Mouse (Mus musculus) kidney, postnatal 0 days (tissue): ENCODE results near the gene Gm9833. TPM values are rescaled to one million over a fixed set of nuclear protein-coding genes. Genes with fewer than 3 reads are reported as not detected.

Experiments
- ATAC-seq: fragments of 200-750 bp; cut with Nextera tagmentation; replicated peaks from 2 replicates; pipeline ENCODE4 v1.8.0; 2017; ENCODE audit warnings: low read depth, moderate number of reproducible peaks, moderate TSS enrichment, moderate library complexity; ENCODE audit not compliant: low FRiP score
- DNase-seq: peaks from one replicate; pipeline ENCODE4 v3.0.0-alpha.2; 2016; ENCODE audit warnings: low spot score
- H3K27ac ChIP-seq: fragments of 300-500 bp; sonication (generic); 2 replicates; pipeline ENCODE4 v1.5.1; 2014; ENCODE audit warnings: mild to moderate bottlenecking
- H3K27me3 ChIP-seq: fragments of 300-500 bp; sonication (generic); 2 replicates; pipeline ENCODE4 v1.6.1; 2014; ENCODE audit warnings: low read length, mixed read lengths; ENCODE audit not compliant: insufficient read depth
- H3K36me3 ChIP-seq: fragments of 300-500 bp; sonication (generic); 2 replicates; pipeline ENCODE4 v1.6.1; 2014; ENCODE audit warnings: low read length, mixed read lengths; ENCODE audit not compliant: insufficient read depth
- H3K4me1 ChIP-seq: fragments of 300-500 bp; sonication (generic); replicated peaks from 2 replicates; pipeline ENCODE4 v1.6.1; 2014; ENCODE audit warnings: antibody characterized with exemption, low read length, mixed read lengths; ENCODE audit not compliant: insufficient read depth
- H3K4me2 ChIP-seq: fragments of 300-500 bp; sonication (generic); 2 replicates; pipeline ENCODE4 v1.6.1; 2014; ENCODE audit warnings: mild to moderate bottlenecking, low read length, moderate library complexity, mixed read lengths
- H3K4me3 ChIP-seq: fragments of 300-500 bp; sonication (generic); replicated peaks from 2 replicates; pipeline ENCODE4 v1.5.1; 2014; ENCODE audit warnings: low read depth, low read length
- H3K9ac ChIP-seq: fragments of 300-500 bp; sonication (generic); 2 replicates; pipeline ENCODE4 v1.6.1; 2014; ENCODE audit warnings: low read depth, low read length
- H3K9me3 ChIP-seq: fragments of 300-500 bp; sonication (generic); replicated peaks from 2 replicates; pipeline ENCODE4 v1.6.1; 2016; ENCODE audit warnings: low read length, inconsistent platforms, mixed read lengths
- CTCF ChIP-seq: IDR thresholded peaks from 2 replicates; pipeline ENCODE4 v1.5.1; 2016; ENCODE audit warnings: antibody characterized with exemption, low read depth, mild to moderate bottlenecking, moderate library complexity
- WGBS: fragments of 180-500 bp; shearing (Covaris S2); extraction: QIAGEN DNeasy Blood & Tissue Kit; methylation state at CpG from one replicate; pipeline ENCODE4 v1.1.7; 2014; 5-methylcytosine and 5-hydroxymethylcytosine counted together
- polyA plus RNA-seq: library from polyadenylated mRNA; unstranded; fragments of >200 nt; fragmentation: Nextera tagmentation; extraction: Ambion mirVana; gene quantifications from 2 replicates; pipeline ENCODE4 v1.2.1, GENCODE M21; 2015

Gm9833 gene
- polyA plus RNA-seq, 1 experiment from 2014 or later = 2.6 TPM

GRCm38 (mm10) chr3:10116531-10116930 lies 28.6 kb downstream of the Gm9833 start:
- no peak overlapping the region for H3K9ac ChIP-seq

GRCm38 (mm10) chr3:10121232-10121631 lies 33.3 kb downstream of the Gm9833 start:
- no peak for DNase-seq
- no peak overlapping the region for H3K27ac ChIP-seq
- no peak for TF ChIP-seq CTCF
- no peak overlapping the region for H3K9ac ChIP-seq
- no peaks in the 10 kb centered on the region for H3K9me3 ChIP-seq
- ATAC-seq = no peak
- no peak overlapping the region for H3K4me3 ChIP-seq
- H3K4me1 ChIP-seq = no peaks in the 10 kb centered on the region
- 81% methylated on average over 9 of the region's 9 CpGs for WGBS
- H3K4me2 ChIP-seq = no peak overlapping the region
- H3K36me3 ChIP-seq = no peaks in the 10 kb centered on the region
- H3K27me3 ChIP-seq = no peaks in the 10 kb centered on the region

More at GRCm38 (mm10) chr3:10116531-10116930, 28.6 kb downstream of the Gm9833 start:
- no peaks in the 10 kb centered on the region for H3K27me3 ChIP-seq
- no peaks in the 10 kb centered on the region for H3K4me1 ChIP-seq
- no peaks in the 10 kb centered on the region for H3K36me3 ChIP-seq
- 96% methylated on average over 12 of the region's 12 CpGs for WGBS
- H3K4me2 ChIP-seq = no peak overlapping the region
- DNase-seq (no peak), ATAC-seq (no peak)
- no peaks in the 10 kb centered on the region for H3K9me3 ChIP-seq
- TF ChIP-seq CTCF = no peak
- no peak overlapping the region for H3K27ac ChIP-seq
- no peak overlapping the region for H3K4me3 ChIP-seq

- no peak for ATAC-seq
- 77% methylated on average over 6 of the region's 6 CpGs for WGBS
Observed at GRCm38 (mm10) chr3:10121956-10122739, 34.2 kb downstream of the Gm9833 start.

GRCm38 (mm10) chr3:10123615-10124014 lies 35.7 kb downstream of the Gm9833 start:
- TF ChIP-seq CTCF = no peak
- ATAC-seq (no peak), DNase-seq (no peak)
- WGBS = 69% methylated on average over 1 of the region's 1 CpGs
- Histone ChIP-seq H3K9me3 (no peaks in the 10 kb centered on the region), H3K4me2 (no peak overlapping the region), H3K4me3 (no peak overlapping the region), H3K4me1 (no peaks in the 10 kb centered on the region), H3K27ac (no peak overlapping the region), H3K36me3 (no peaks in the 10 kb centered on the region), H3K9ac (no peak overlapping the region), H3K27me3 (no peaks in the 10 kb centered on the region)

More at GRCm38 (mm10) chr3:10121956-10122739, 34.2 kb downstream of the Gm9833 start:
- Histone ChIP-seq H3K4me2 (no peak overlapping the region), H3K4me1 (no peaks in the 10 kb centered on the region), H3K4me3 (no peak overlapping the region), H3K9ac (no peak overlapping the region), H3K27ac (no peak overlapping the region), H3K27me3 (no peaks in the 10 kb centered on the region), H3K36me3 (no peaks in the 10 kb centered on the region), H3K9me3 (no peaks in the 10 kb centered on the region)
- no peak for DNase-seq
- no peak for TF ChIP-seq CTCF

- no peak for ATAC-seq
- H3K9me3 ChIP-seq = no peaks in the 10 kb centered on the region
- no peaks in the 10 kb centered on the region for H3K36me3 ChIP-seq
- no peaks in the 10 kb centered on the region for H3K27me3 ChIP-seq
- no peak for DNase-seq
- no peak for TF ChIP-seq CTCF
- H3K4me3 ChIP-seq = no peak overlapping the region
- WGBS = 95% methylated on average over 2 of the region's 2 CpGs
- H3K4me1 ChIP-seq = no peaks in the 10 kb centered on the region
- no peak overlapping the region for H3K9ac ChIP-seq
- no peak overlapping the region for H3K27ac ChIP-seq
- H3K4me2 ChIP-seq = no peak overlapping the region
Observed at GRCm38 (mm10) chr3:10124071-10124470, 36.2 kb downstream of the Gm9833 start.

DNA sequence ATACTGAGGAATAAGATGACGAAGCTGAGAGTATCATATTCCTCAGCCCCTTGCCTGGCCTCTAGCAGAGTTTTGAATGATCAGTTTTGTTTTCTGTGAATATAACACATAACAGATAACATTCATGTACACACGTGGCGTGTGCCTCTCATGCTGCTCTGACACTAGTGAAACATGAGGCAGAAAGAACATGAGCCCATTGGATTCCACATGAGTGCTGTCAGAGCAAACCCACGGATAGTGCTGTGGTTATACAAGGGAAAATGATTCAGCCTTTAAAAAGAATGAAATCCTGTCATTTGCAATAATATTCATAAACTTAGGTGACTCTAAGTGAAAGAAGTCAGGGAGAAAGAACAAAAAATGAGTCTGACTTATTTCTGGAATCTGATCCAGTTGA lies 37.4 kb downstream of the Gm9833 start:
- no peak for TF ChIP-seq CTCF
- Histone ChIP-seq H3K27me3 (no peaks in the 10 kb centered on the region), H3K4me2 (no peak overlapping the region), H3K36me3 (no peaks in the 10 kb centered on the region), H3K9ac (no peak overlapping the region), H3K4me3 (no peak overlapping the region), H3K9me3 (no peaks in the 10 kb centered on the region), H3K4me1 (no peaks in the 10 kb centered on the region), H3K27ac (no peak overlapping the region)
- DNase-seq = no peak
- ATAC-seq = no peak
- WGBS = 73% methylated on average over 4 of the region's 4 CpGs

- no peaks in the 10 kb centered on the region for H3K36me3 ChIP-seq
- no peaks in the 10 kb centered on the region for H3K9me3 ChIP-seq
- no peak overlapping the region for H3K27ac ChIP-seq
- no peak overlapping the region for H3K9ac ChIP-seq
- H3K4me3 ChIP-seq = no peak overlapping the region
- no peaks in the 10 kb centered on the region for H3K4me1 ChIP-seq
- ATAC-seq = no peak
- DNase-seq = peak; percentile 35
- no peak overlapping the region for H3K4me2 ChIP-seq
- TF ChIP-seq CTCF = no peak
- H3K27me3 ChIP-seq = no peaks in the 10 kb centered on the region
- 60% methylated on average over 2 of the region's 2 CpGs for WGBS
Observed at GRCm38 (mm10) chr3:10126036-10126435, 38.1 kb downstream of the Gm9833 start.
